Mouse (Mus musculus) limb, embryonic 14.5 days (tissue): Measurements from ENCODE around the gene Lingo4. TPM values are rescaled to one million over a fixed set of nuclear protein-coding genes. Genes with fewer than 3 reads are reported as not detected.

Source experiments
- ATAC-seq: fragments of 200-750 bp; cut with Nextera tagmentation; 2 replicates; pipeline ENCODE4 v1.8.0; 2017; ENCODE audit warnings: low read depth, moderate number of reproducible peaks, moderate TSS enrichment; ENCODE audit not compliant: low FRiP score
- DNase-seq: peaks from one replicate; pipeline ENCODE4 v3.0.0-alpha.2; 2015; ENCODE audit warnings: low spot score
- H3K27ac ChIP-seq: fragments of 300-500 bp; sonication (generic); replicated peaks from 2 replicates; pipeline ENCODE4 v1.5.1; 2014; ENCODE audit warnings: low read depth, mild to moderate bottlenecking, low read length, moderate library complexity, mixed read lengths
- H3K27me3 ChIP-seq: fragments of 300-500 bp; sonication (generic); 2 replicates; pipeline ENCODE4 v1.6.1; 2014; ENCODE audit warnings: low read length, mixed read lengths; ENCODE audit not compliant: control insufficient read depth, insufficient read depth
- H3K36me3 ChIP-seq: fragments of 300-500 bp; sonication (generic); 2 replicates; pipeline ENCODE4 v1.6.1; 2014; ENCODE audit warnings: mild to moderate bottlenecking, low read length, moderate library complexity, mixed read lengths; ENCODE audit not compliant: control insufficient read depth, insufficient read depth
- H3K4me1 ChIP-seq: fragments of 300-500 bp; sonication (generic); 2 replicates; pipeline ENCODE4 v1.6.1; 2014; ENCODE audit warnings: antibody characterized with exemption, low read length, mixed read lengths; ENCODE audit not compliant: control insufficient read depth, insufficient read depth
- H3K4me2 ChIP-seq: fragments of 300-500 bp; sonication (generic); replicated peaks from 2 replicates; pipeline ENCODE4 v1.6.1; 2014; ENCODE audit warnings: low read depth, mild to moderate bottlenecking, low read length, moderate library complexity; ENCODE audit not compliant: severe bottlenecking
- H3K4me3 ChIP-seq: fragments of 300-500 bp; sonication (generic); replicated peaks from 2 replicates; pipeline ENCODE4 v1.5.1; 2014; ENCODE audit warnings: low read length
- H3K9ac ChIP-seq: fragments of 300-500 bp; sonication (generic); 2 replicates; pipeline ENCODE4 v1.6.1; 2014; ENCODE audit warnings: mild to moderate bottlenecking, low read depth, low read length, moderate library complexity; ENCODE audit not compliant: severe bottlenecking
- H3K9me3 ChIP-seq: fragments of 300-500 bp; sonication (generic); 2 replicates; pipeline ENCODE4 v1.6.1; 2016; ENCODE audit warnings: low read length; ENCODE audit not compliant: control insufficient read depth
- POLR2A ChIP-seq: fragments of 200-500 bp; IDR thresholded peaks from 2 replicates; pipeline ENCODE4 v1.8.0; 2012; ENCODE audit warnings: inconsistent platforms, mild to moderate bottlenecking, moderate library complexity, borderline replicate concordance; ENCODE audit not compliant: insufficient read depth, insufficient read length; ENCODE audit errors: extremely low read depth
- WGBS: fragments of 180-500 bp; shearing (Covaris S2); extraction: QIAGEN DNeasy Blood & Tissue Kit; methylation state at CpG from one replicate; pipeline ENCODE4 v1.1.7; 2014; 5-methylcytosine and 5-hydroxymethylcytosine counted together
- polyA plus RNA-seq, 2 experiments: library from polyadenylated mRNA; depleted of rRNA in 1 of 2; stranded (reverse) in 1 of 2; unstranded in 1 of 2; fragments of >200 nt; fragmentation: Nextera tagmentation in 1 of 2; extraction: Ambion mirVana in 1 of 2; gene quantifications; 2 replicates each; pipeline versions ENCODE4 v1.2.1 to v1.2.3; 2012 to 2014

The Lingo4 gene
- polyA plus RNA-seq, 2 experiments: 0.06 TPM; not detected in 1

DNA sequence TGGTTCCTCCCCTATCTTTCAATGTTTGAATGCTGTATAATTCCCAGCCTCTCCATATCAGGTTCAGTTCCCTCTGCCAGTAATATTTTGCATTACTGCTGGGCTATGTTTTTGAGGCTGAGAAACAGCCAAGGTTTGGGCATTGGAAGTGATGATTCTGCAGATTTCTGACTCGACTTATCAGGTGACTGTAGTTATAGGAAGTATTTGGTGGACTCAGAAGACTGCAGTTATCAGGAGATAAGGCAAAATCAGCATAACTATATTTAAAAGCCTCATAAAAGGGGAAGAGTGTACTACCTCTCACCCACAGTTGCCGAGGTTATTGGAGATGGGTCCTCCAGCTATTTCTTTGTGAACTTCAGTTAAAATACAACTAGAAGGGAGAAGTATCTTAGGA, 32.7 kb downstream of the Lingo4 start:
- H3K9me3 ChIP-seq: no peaks in the 10 kb centered on the region
- ATAC-seq (no peak), DNase-seq (no peak)
- H3K9ac ChIP-seq: no peak overlapping the region
- H3K27me3 ChIP-seq: no peaks in the 10 kb centered on the region
- no peak overlapping the region for H3K4me2 ChIP-seq
- no peak overlapping the region for H3K4me3 ChIP-seq
- no peaks in the 10 kb centered on the region for H3K36me3 ChIP-seq
- H3K27ac ChIP-seq: no peak overlapping the region
- WGBS: 67% methylated on average over 2 of the region's 2 CpGs
- no peak for TF ChIP-seq POLR2A
- no peaks in the 10 kb centered on the region for H3K4me1 ChIP-seq

DNA sequence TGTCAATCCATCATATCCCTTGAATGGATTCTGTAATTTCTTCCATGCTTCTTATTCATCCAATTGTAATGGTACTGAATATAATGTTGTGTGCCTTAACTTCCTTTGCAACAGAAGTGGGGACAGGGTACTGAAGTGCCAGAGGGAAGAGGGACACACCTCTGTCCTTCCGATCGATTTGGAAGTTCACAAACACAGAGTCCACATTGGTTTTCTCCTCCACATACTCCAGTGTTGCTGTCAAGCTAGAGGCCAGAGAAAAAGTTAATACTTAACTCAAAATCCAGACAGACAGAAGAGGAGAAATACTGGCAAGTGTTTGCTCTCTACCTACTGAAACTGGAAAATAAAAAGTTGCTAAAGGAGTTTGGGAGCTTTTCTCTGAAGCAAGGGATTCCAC, 36.0 kb downstream of the Lingo4 start:
- WGBS: 90% methylated on average over 2 of the region's 2 CpGs
- Histone ChIP-seq H3K9ac (no peak overlapping the region), H3K36me3 (no peaks in the 10 kb centered on the region), H3K4me3 (no peak overlapping the region), H3K27ac (no peak overlapping the region), H3K9me3 (no peaks in the 10 kb centered on the region), H3K27me3 (no peaks in the 10 kb centered on the region), H3K4me1 (no peaks in the 10 kb centered on the region), H3K4me2 (no peak overlapping the region)
- ATAC-seq: no peak
- no peak for DNase-seq
- TF ChIP-seq POLR2A: no peak

DNA sequence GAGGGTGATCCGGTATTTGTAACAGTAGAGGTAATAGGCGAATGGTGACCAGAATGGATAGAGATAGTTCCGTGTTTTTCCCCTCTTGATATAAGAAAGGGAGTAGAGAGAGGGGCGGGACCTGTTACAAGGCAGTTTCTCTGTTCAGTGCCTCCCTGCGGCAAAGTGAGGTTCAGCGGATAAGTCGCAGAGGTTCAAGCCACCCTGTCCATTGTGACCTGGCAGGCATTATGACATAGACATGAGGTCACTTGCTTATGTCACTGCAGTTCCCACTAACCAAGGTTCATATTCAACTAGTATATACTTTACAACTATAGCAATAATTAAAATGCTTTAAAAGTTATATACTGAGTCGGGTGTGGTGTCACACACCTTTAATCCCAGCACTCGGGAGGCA, 38.1 kb downstream of the Lingo4 start:
- Histone ChIP-seq H3K9ac (no peak overlapping the region), H3K4me1 (no peaks in the 10 kb centered on the region), H3K36me3 (no peaks in the 10 kb centered on the region), H3K4me2 (no peak overlapping the region), H3K27ac (no peak overlapping the region), H3K4me3 (no peak overlapping the region), H3K9me3 (no peaks in the 10 kb centered on the region), H3K27me3 (no peaks in the 10 kb centered on the region)
- TF ChIP-seq POLR2A: no peak
- no peak for ATAC-seq
- WGBS: 81% methylated on average over 9 of the region's 9 CpGs
- DNase-seq: no peak

DNA sequence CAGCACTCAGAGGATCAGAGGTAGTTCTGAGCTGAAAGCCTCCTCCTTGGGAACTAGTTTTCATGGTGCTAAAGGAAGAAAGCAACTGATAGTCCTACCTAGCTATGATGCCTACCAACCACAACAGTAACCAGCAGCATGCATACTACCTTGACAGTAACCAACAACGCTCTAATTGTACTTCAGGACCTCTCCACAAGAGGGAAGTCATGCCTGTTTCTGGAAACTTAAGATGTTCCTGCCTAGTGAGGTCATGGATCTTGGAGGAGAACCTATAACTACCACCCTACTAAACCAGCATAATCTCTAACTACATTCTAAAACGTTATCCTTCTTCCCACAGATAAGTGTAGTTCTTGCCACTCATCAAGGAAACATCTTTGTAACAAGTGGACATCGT, 42.9 kb downstream of the Lingo4 start:
- WGBS: 37% methylated on average over 3 of the region's 3 CpGs
- Histone ChIP-seq H3K36me3 (peaks cover 17% of the 10 kb centered on the region), H3K4me3 (no peak overlapping the region), H3K9ac (no peak overlapping the region), H3K4me1 (peaks cover 6% of the 10 kb centered on the region; the same call in 1 of the 2 replicates), H3K4me2 (no peak overlapping the region), H3K9me3 (no peaks in the 10 kb centered on the region), H3K27me3 (no peaks in the 10 kb centered on the region), H3K27ac (no peak overlapping the region)
- ATAC-seq: no peak
- DNase-seq: no peak
- no peak for TF ChIP-seq POLR2A

DNA sequence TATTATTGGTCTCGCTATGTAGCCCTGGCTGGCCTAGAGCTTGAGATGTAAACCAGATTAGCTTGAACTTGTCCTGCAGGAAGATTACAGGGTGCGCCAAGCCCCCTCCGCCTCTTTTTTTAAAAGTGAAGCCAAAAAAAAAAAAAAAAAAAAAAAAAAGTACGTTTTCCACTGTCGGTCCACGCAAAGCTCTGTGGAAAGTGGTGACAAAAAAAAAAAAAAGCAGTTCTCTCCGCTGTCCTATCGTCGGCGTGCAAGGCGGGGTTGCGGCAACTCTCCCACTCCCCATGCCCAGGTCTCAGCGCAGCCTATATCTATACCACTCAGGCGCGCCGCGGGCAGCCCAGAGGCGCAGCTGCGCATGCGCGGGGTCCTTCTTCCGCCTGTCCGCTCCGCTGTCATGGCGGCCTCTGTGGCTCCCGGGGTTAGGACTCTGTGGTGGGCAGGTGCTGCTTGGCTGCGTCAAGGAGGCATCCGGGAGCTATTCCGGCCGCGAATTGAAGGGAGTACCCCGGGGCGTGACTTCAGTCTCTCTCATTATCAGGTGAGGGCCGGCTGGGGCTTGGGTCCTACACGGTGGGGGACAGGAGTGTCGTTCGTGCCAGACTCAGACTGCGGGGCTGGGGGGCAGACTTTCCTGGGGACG, 44.8 kb downstream of the Lingo4 start, which contains the start of gene Mrpl9:
TSS of gene Mrpl9 (plus strand) at position 368 of the 646 bp plus-strand sequence.
- under 1% methylated on average over 36 of the region's 39 CpGs for WGBS
- ATAC-seq (peak; percentile 98), DNase-seq (peak; percentile 97)
- Histone ChIP-seq H3K4me3 (peak within 1 kb of the TSS; percentile 92), H3K27ac (0 out of 2 replicates have a peak within 1 kb of the TSS, but pooled peaks have one; percentile 15), H3K9me3 (no peaks in the 10 kb centered on the region), H3K4me2 (peak within 1 kb of the TSS; percentile 70), H3K27me3 (no peaks in the 10 kb centered on the region), H3K4me1 (peaks cover 6% of the 10 kb centered on the region; the same call in 1 of the 2 replicates), H3K9ac (peak within 1 kb of the TSS; percentile 84), H3K36me3 (peaks cover 36% of the 10 kb centered on the region)
- TF ChIP-seq POLR2A: peak; percentile 92; the same call in 1 of the 2 replicates
